Mouse (Mus musculus) heart, embryonic 15.5 days (tissue): ENCODE results near the gene Fndc3b. TPM values are rescaled to one million over a fixed set of nuclear protein-coding genes. Genes with fewer than 3 reads are reported as not detected.

Source experiments
- ATAC-seq: fragments of 200-750 bp; cut with Nextera tagmentation; replicated peaks from 2 replicates; pipeline ENCODE4 v1.8.0; 2017; ENCODE audit warnings: low read depth, moderate TSS enrichment; ENCODE audit not compliant: insufficient number of reproducible peaks, insufficient read depth, low FRiP score
- H3K27ac ChIP-seq: fragments of 300-500 bp; sonication (generic); 2 replicates; pipeline ENCODE4 v1.5.1; 2015; ENCODE audit warnings: mild to moderate bottlenecking, inconsistent platforms
- H3K27me3 ChIP-seq: fragments of 300-500 bp; sonication (generic); 2 replicates; pipeline ENCODE4 v1.6.1; 2015; ENCODE audit warnings: inconsistent platforms
- H3K36me3 ChIP-seq: fragments of 300-500 bp; sonication (generic); 2 replicates; pipeline ENCODE4 v1.6.1; 2015; ENCODE audit warnings: mild to moderate bottlenecking, inconsistent platforms
- H3K4me1 ChIP-seq: fragments of 300-500 bp; sonication (generic); replicated peaks from 2 replicates; pipeline ENCODE4 v1.6.1; 2015; ENCODE audit warnings: inconsistent platforms
- H3K4me2 ChIP-seq: fragments of 300-500 bp; sonication (generic); 2 replicates; pipeline ENCODE4 v1.6.1; 2015; ENCODE audit warnings: inconsistent platforms, mild to moderate bottlenecking, moderate library complexity
- H3K4me3 ChIP-seq: fragments of 300-500 bp; sonication (generic); 2 replicates; pipeline ENCODE4 v1.5.1; 2015; ENCODE audit warnings: mild to moderate bottlenecking, inconsistent platforms
- H3K9ac ChIP-seq: fragments of 300-500 bp; sonication (generic); 2 replicates; pipeline ENCODE4 v1.6.1; 2015; ENCODE audit warnings: mild to moderate bottlenecking, inconsistent platforms
- H3K9me3 ChIP-seq: fragments of 300-500 bp; sonication (generic); replicated peaks from 2 replicates; pipeline ENCODE4 v1.6.1; 2016; ENCODE audit warnings: inconsistent platforms
- WGBS: fragments of 180-500 bp; shearing (Covaris S2); methylation state at CpG from one replicate; pipeline ENCODE4 v1.1.7; 2015; ENCODE audit warnings: mixed read lengths; 5-methylcytosine and 5-hydroxymethylcytosine counted together
- polyA plus RNA-seq: library from polyadenylated mRNA; unstranded; fragments of >200 nt; fragmentation: Nextera tagmentation; extraction: Ambion mirVana; gene quantifications from 2 replicates; pipeline ENCODE4 v1.2.1, GENCODE M21; 2015

Fndc3b gene
- 24.0 and 27.8 TPM in 2 replicates for polyA plus RNA-seq

DNA sequence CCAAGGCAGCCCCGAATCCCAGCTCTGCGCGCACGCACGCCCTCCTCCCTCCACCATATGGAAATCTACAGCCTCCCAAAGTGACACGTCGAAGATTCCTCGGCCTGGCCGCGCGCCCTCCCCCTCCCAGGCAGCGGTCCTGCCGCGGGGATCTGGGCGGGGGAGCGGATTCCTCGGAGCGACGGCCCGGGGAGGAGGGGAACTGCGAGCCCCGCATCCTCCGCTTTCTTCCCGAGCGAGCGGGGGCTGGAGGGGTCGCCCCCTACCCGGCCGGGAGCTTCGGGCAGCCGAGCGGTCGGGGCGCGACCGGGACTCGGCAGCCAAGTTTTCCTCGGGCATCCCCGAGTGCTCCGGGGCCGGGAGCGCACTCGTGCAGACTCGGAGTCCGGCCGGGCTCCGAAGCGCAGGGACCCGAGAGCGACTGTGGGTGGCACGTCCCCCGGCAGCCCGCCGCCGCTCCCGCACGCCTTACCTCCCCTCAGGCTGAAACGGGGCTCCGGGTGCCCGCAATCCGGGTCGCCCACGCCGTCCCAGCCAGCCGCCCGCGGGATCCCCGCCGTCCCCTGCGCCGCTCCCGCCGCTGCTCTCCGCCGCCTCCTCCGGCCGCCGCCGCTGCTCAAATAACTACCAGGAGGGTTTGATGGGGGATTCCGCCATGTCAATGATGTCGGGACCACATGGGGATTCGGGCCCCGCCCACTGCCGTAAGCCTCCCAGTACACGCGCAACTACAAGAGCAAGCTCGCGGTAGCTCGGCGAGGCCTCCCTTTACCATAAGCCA, at the start of gene Fndc3b:
Gene Fndc3b, minus strand, starts transcription at position 660 of the 781 bp plus-strand sequence.
- Histone ChIP-seq H3K27ac (peak within 1 kb of the TSS; percentile 98), H3K9me3 (no peaks in the 10 kb centered on the region), H3K36me3 (no peaks in the 10 kb centered on the region), H3K9ac (peak within 1 kb of the TSS; percentile 96), H3K27me3 (no peaks in the 10 kb centered on the region), H3K4me1 (peaks cover 23% of the 10 kb centered on the region), H3K4me2 (peak within 1 kb of the TSS; percentile 79), H3K4me3 (peak within 1 kb of the TSS; percentile 70)
- peak; percentile 83 for ATAC-seq
- under 1% methylated on average over 76 of the region's 90 CpGs for WGBS

DNA sequence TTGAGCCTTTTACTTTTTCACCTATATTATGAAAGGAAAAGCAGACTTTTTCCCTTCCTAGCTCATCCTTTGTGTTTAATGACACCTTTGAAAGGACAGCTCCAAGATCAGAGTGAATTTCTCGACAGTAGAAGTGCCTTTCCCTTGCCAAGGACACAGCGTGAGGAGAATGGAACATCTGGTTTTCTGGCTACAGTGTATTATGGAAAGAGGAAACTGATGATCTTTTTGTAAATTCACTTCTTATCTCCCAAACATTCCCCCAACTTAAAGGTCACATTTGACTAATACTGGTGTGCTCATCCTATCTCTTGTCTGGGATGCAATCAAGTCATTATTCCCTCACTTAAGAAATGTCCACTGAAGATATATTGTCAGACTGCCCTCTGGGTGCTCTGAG, 49.2 kb upstream of the Fndc3b start:
- Histone ChIP-seq H3K9me3 (no peaks in the 10 kb centered on the region), H3K9ac (no peak overlapping the region), H3K4me3 (no peak overlapping the region), H3K36me3 (no peaks in the 10 kb centered on the region), H3K4me2 (no peak overlapping the region), H3K27ac (no peak overlapping the region), H3K4me1 (peaks cover 3% of the 10 kb centered on the region; the same call in 1 of the 2 replicates), H3K27me3 (no peaks in the 10 kb centered on the region)
- no peak for ATAC-seq
- 55% methylated on average over 2 of the region's 2 CpGs for WGBS

DNA sequence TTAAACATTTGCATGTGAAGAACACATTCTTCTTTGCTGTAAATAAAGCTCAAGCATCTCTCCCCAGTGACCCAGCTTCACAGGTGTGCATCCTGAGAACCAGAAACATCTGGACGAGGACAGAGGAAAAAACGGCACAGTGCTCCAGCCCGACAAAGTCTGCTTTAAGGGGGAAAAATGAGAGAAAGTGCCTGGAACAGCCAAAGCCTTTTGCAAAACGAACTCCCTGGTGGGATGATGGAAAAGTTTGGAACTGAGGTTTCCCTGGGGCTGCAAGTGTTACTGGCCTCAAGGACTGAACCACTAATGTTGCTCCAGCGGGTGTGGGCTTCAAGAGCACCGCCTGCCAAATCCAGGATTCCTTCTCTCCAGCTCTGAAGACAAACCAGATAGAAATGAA, 47.9 kb upstream of the Fndc3b start:
- Histone ChIP-seq H3K36me3 (no peaks in the 10 kb centered on the region), H3K9me3 (no peaks in the 10 kb centered on the region), H3K27ac (no peak overlapping the region), H3K4me3 (no peak overlapping the region), H3K9ac (no peak overlapping the region), H3K4me2 (no peak overlapping the region), H3K4me1 (peaks cover 3% of the 10 kb centered on the region; the same call in 1 of the 2 replicates), H3K27me3 (no peaks in the 10 kb centered on the region)
- ATAC-seq: no peak
- 48% methylated on average over 6 of the region's 6 CpGs for WGBS

DNA sequence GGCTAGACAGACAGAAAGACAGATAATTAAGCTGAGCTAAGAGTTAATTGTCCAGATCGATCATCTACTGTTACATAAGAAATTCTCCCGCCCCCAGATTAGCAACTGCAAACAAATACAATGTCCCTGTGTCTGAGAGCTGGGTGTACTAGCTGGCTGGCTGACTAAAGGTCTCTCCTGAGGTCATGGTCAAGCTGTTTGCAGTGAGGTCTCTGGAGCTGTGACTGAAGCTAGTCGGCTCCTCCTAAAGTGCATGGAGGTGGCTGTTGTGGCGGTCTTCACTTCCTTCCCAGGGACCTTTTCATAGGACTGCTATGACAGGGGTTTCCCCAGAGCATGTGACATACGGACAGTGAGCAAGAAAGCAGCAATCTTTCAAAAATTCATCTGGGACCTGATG, 40.5 kb upstream of the Fndc3b start:
- Histone ChIP-seq H3K4me1 (no peaks in the 10 kb centered on the region), H3K4me3 (no peak overlapping the region), H3K9ac (no peak overlapping the region), H3K36me3 (no peaks in the 10 kb centered on the region), H3K4me2 (no peak overlapping the region), H3K9me3 (no peaks in the 10 kb centered on the region), H3K27me3 (no peaks in the 10 kb centered on the region), H3K27ac (no peak overlapping the region)
- WGBS: 73% methylated on average over 5 of the region's 5 CpGs
- no peak for ATAC-seq

DNA sequence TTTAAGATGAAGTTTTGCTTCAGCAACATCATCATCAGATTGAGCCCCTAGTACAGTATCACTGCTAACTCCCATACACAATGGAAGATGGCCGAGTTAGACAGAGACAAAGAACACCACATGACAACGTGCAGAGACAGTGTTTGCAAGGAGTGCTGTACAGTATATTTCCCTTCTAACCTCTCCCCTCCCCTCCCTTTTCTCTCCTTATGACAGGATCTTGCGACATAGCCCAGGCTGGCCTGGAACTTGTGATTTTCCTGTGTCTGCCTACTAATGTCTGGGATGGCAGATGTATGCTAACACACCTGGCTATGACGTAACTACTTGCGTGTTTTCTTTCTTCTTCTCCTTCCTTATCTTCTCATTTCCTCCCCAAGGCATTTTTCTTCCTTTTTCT, 40.0 kb upstream of the Fndc3b start:
- H3K9ac ChIP-seq: no peak overlapping the region
- no peak overlapping the region for H3K4me2 ChIP-seq
- H3K27ac ChIP-seq: no peak overlapping the region
- H3K9me3 ChIP-seq: no peaks in the 10 kb centered on the region
- no peaks in the 10 kb centered on the region for H3K36me3 ChIP-seq
- H3K4me3 ChIP-seq: no peak overlapping the region
- no peaks in the 10 kb centered on the region for H3K4me1 ChIP-seq
- H3K27me3 ChIP-seq: no peaks in the 10 kb centered on the region
- WGBS: 78% methylated on average over 5 of the region's 5 CpGs
- ATAC-seq: no peak

DNA sequence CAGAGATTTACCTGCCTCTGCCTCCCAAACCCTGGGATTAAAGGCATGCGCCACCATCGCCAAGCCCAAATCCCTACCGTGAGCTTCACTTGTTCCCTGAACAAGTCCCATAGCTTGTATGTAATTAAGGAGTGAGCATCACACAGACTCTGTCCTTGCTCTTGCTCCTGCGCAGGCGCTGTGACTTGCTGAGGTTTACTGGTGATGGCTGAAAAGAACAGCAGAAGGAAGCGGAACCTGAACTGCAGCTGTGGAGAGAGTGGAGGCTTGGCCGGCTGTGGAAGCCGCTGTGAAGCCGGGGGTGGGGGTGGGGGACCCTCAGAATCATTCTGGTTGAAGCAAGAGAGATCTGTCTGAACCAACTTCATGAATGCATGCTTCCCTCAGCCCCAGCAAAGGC, 34.5 kb upstream of the Fndc3b start:
- Histone ChIP-seq H3K4me3 (no peak overlapping the region), H3K9me3 (no peaks in the 10 kb centered on the region), H3K4me1 (no peaks in the 10 kb centered on the region), H3K9ac (no peak overlapping the region), H3K36me3 (no peaks in the 10 kb centered on the region), H3K27ac (no peak overlapping the region), H3K27me3 (no peaks in the 10 kb centered on the region), H3K4me2 (no peak overlapping the region)
- WGBS: 92% methylated on average over 9 of the region's 9 CpGs
- no peak for ATAC-seq

DNA sequence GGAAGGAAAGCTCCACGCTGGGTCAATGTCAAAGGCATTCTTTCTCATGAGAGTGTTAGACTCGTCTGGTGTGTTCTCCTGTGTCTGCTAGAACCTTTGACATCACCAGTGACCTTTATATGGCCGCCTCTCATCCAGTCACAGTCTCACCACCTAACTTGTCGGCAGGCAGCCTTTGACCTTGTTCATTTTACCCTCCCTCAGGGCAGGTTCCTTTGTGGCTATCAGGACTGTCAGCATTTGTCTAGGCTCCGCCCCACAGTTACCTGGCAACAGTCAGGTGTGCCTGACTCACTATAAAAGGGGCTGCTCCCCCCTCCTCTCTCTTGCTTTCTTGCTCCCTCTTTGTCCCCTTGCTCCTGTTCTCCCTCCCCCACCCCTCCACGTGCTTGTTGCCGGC, 33.6 kb upstream of the Fndc3b start:
- no peaks in the 10 kb centered on the region for H3K36me3 ChIP-seq
- no peaks in the 10 kb centered on the region for H3K4me1 ChIP-seq
- H3K27me3 ChIP-seq: no peaks in the 10 kb centered on the region
- no peak overlapping the region for H3K27ac ChIP-seq
- 61% methylated on average over 7 of the region's 7 CpGs for WGBS
- no peak overlapping the region for H3K4me2 ChIP-seq
- no peak overlapping the region for H3K4me3 ChIP-seq
- no peak for ATAC-seq
- H3K9me3 ChIP-seq: no peaks in the 10 kb centered on the region
- H3K9ac ChIP-seq: no peak overlapping the region

DNA sequence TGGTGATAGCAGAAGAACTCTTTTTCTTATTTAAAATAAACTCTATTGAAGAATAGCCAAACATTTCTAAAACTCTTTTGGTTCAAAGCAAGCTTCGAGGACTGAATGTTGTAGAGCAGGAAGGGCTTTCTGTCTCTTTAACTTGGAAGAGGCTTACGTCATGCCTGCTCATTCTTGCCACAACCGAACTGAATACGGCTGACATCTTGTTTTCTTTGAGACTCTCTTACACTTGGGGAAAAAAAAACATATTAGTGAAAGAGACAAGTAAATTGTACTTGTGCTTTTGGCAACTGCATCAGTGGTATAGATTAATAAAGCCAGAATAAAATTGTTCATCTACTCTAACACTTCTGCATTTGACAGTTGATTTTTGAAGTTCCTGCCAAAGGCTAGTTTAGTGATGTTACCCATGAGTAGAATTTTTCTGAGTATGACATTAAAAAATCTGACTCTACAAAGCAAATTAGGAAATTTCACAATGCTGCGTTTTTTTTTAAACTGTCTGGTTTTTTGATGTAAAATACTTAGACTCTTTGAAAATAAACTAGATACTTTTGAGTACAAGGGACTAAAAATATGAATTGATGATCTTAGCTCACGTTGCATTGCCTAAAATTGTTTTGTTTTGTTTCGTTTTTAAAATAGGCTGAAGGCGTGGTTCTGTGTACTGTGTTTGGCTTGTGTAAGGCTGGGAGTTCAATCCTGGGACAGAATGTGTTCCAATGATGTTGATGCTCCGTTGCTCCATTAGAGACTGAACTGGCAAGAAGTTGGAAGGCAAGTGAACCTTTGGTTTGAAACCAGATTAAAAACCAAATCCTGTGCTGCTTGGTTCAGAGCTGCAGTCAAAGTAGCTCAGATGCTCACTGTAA, 32.4 kb upstream of the Fndc3b start:
- Histone ChIP-seq H3K4me1 (no peaks in the 10 kb centered on the region), H3K4me3 (no peak overlapping the region), H3K36me3 (no peaks in the 10 kb centered on the region), H3K4me2 (no peak overlapping the region), H3K9me3 (no peaks in the 10 kb centered on the region), H3K27me3 (no peaks in the 10 kb centered on the region), H3K9ac (no peak overlapping the region), H3K27ac (no peak overlapping the region)
- ATAC-seq: no peak
- WGBS: 77% methylated on average over 9 of the region's 9 CpGs

DNA sequence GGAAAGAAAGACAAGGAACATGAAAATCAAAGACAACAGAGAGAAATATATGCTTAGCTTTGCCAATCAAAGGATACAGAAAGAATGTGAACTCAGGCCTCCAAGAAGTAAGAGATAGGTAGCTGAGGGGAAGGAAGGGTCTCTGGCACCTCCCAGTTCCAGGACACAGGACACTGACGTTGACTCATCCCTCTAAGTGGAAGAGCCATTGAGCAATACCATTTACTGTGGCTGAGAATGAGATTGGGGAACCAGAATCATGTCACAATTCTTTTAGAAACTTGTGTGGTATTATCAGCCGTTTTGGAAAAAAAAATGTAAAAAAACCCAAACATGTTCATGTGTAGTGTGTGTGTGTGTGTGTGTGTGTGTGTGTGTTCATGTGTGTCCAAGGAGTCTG, 31.0 kb upstream of the Fndc3b start:
- Histone ChIP-seq H3K4me3 (no peak overlapping the region), H3K36me3 (no peaks in the 10 kb centered on the region), H3K9ac (no peak overlapping the region), H3K4me1 (no peaks in the 10 kb centered on the region), H3K27ac (no peak overlapping the region), H3K27me3 (no peaks in the 10 kb centered on the region), H3K9me3 (no peaks in the 10 kb centered on the region), H3K4me2 (no peak overlapping the region)
- ATAC-seq: no peak
- WGBS: 58% methylated on average over 2 of the region's 2 CpGs

DNA sequence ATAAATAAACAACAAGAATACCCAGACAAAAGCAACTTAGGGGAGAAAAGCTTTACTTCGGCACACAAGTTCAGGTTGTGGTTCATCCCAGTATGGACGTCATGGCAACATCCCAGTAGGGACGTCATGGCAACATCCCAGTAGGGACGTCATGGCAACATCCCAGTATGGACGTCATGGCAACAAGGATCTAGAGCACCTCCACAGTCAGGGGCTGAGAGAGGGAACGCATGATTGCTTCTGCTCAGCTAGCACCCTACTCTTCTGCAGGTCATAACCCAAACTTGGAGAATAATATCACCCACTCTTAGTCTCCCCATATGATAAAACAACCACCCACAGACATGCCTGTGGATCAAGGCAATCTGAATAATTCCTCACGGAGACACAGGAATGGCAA, 29.0 kb upstream of the Fndc3b start:
- WGBS: 85% methylated on average over 7 of the region's 7 CpGs
- peaks cover 3% of the 10 kb centered on the region; the same call in 1 of the 2 replicates for H3K4me1 ChIP-seq

DNA sequence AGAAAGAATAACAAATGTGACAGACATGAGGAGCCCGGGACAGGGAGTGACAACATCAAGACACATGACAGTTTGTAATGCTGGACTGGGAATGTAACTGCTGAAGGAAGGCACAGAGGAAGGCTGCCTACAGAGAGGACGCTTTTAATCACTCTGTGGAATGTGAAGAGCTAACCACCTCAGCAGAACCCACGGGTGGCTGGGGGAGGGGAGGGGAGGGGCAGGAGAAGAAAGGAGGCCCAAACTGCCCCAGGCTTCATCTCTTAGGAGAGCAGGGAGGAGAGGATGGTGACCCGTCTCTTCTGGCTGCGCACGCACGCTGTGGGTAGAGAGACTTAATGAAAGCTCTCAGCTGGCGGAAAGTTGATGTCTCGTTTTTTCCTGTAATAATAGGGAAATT, 25.1 kb upstream of the Fndc3b start:
- ATAC-seq: no peak
- no peak overlapping the region for H3K9ac ChIP-seq
- no peaks in the 10 kb centered on the region for H3K27me3 ChIP-seq
- H3K9me3 ChIP-seq: no peaks in the 10 kb centered on the region
- H3K4me1 ChIP-seq: peaks cover 3% of the 10 kb centered on the region; the same call in 1 of the 2 replicates
- H3K27ac ChIP-seq: no peak overlapping the region
- H3K4me2 ChIP-seq: peak overlapping the region; percentile 34
- H3K36me3 ChIP-seq: no peaks in the 10 kb centered on the region
- WGBS: 41% methylated on average over 9 of the region's 9 CpGs
- H3K4me3 ChIP-seq: no peak overlapping the region

More for the DNA sequence above, 29.0 kb upstream of the Fndc3b start:
- Histone ChIP-seq H3K4me2 (no peak overlapping the region), H3K4me3 (no peak overlapping the region), H3K9me3 (no peaks in the 10 kb centered on the region), H3K27me3 (no peaks in the 10 kb centered on the region), H3K9ac (no peak overlapping the region), H3K36me3 (no peaks in the 10 kb centered on the region), H3K27ac (no peak overlapping the region)
- no peak for ATAC-seq
